Mouse (Mus musculus) natural killer cell, adult 2 months (primary cell): ENCODE measurements at regions not wholly inside any gene's neighbourhood (a gene's known extent, or its start where the extent isn't known, plus 50 kb on each side); places are given as distances from the start of the nearest gene placed in this dataset.

Experiments
- DNase-seq, 2 experiments: peaks; one replicate each; pipeline ENCODE4 v3.0.0; 2022; ENCODE audit warnings: low spot score in 2 of 2

GRCm38 (mm10) chr13:101506696-101507095 is 261.3 kb downstream of the Pik3r1 start:
- DNase-seq: no peak

- DNase-seq: no peak
Measured at GRCm38 (mm10) chr13:101505054-101505453, 263.0 kb downstream of the Pik3r1 start.

GRCm38 (mm10) chr13:101504241-101504640 is 263.8 kb downstream of the Pik3r1 start:
- no peak for DNase-seq

GRCm38 (mm10) chr13:101501845-101502284 is 266.2 kb downstream of the Pik3r1 start:
- DNase-seq: no peak

- DNase-seq: no peak
Measured at GRCm38 (mm10) chr13:101501061-101501460, 267.0 kb downstream of the Pik3r1 start.

GRCm38 (mm10) chr13:101491835-101492234 is 276.2 kb downstream of the Pik3r1 start:
- no peak for DNase-seq

- DNase-seq: no peak
Measured at GRCm38 (mm10) chr13:101490961-101491360, 277.1 kb downstream of the Pik3r1 start.

- no peak for DNase-seq
Measured at GRCm38 (mm10) chr13:101487621-101488020, 280.4 kb downstream of the Pik3r1 start.

- DNase-seq: no peak
Measured at GRCm38 (mm10) chr13:101485823-101486222, 282.2 kb downstream of the Pik3r1 start.

GRCm38 (mm10) chr13:101483816-101484215 is 284.2 kb downstream of the Pik3r1 start:
- no peak for DNase-seq

- no peak for DNase-seq
Measured at GRCm38 (mm10) chr13:101481551-101482184, 286.3 kb downstream of the Pik3r1 start.

- no peak for DNase-seq
Measured at GRCm38 (mm10) chr13:101479297-101479652, 288.7 kb downstream of the Pik3r1 start.

- DNase-seq: no peak
Measured at GRCm38 (mm10) chr13:101478608-101479296, 289.3 kb downstream of the Pik3r1 start.

GRCm38 (mm10) chr13:101473349-101473748 is 294.7 kb downstream of the Pik3r1 start:
- no peak for DNase-seq

GRCm38 (mm10) chr13:101470560-101471247 is 297.3 kb downstream of the Pik3r1 start:
- DNase-seq: no peak

- no peak for DNase-seq
Measured at GRCm38 (mm10) chr13:101465748-101466127, 302.3 kb downstream of the Pik3r1 start.

GRCm38 (mm10) chr13:101464928-101465747 is 302.9 kb downstream of the Pik3r1 start:
- no peak for DNase-seq

- no peak for DNase-seq
Measured at GRCm38 (mm10) chr13:101456926-101457325, 311.1 kb downstream of the Pik3r1 start.

GRCm38 (mm10) chr13:101454276-101454675 is 313.7 kb downstream of the Pik3r1 start:
- no peak for DNase-seq

- DNase-seq: no peak
Measured at GRCm38 (mm10) chr13:101450501-101450900, 317.5 kb downstream of the Pik3r1 start.

- no peak for DNase-seq
Measured at GRCm38 (mm10) chr13:101439517-101439916, 328.5 kb downstream of the Pik3r1 start.

- DNase-seq: no peak
Measured at GRCm38 (mm10) chr13:101439041-101439440, 329.0 kb downstream of the Pik3r1 start.
